Mouse (Mus musculus) liver, postnatal 0 days (tissue): ENCODE results near the gene Ergic2.

Experiments used
- CTCF ChIP-seq: sonication (generic); IDR thresholded peaks from 2 replicates; pipeline ENCODE4 v1.5.1; 2016; ENCODE audit warnings: antibody characterized with exemption, low read depth
- EP300 ChIP-seq: IDR thresholded peaks from 2 replicates; pipeline ENCODE4 v1.6.1; 2016; ENCODE audit warnings: antibody characterized with exemption, low read depth, mild to moderate bottlenecking

DNA sequence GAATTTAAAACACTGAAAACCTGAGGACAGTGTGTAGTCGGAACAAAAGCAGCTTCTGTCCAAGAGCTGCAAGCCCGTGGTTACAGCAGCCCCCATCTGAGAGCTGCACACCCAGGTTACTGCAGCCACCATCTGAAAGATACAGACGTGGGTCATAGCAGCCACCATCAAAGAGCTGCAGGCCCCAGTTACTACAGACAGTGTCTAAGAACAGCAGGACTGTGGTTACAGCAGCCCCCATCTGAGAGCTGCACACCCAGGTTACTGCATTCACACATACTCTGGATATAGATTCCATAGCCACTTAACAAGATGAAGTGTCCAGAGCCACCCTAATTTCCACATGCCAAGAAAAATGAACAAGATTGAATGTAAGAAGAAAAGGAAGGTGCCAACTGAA is 15.4 kb upstream of the Ergic2 start:
- TF ChIP-seq EP300 (no peak), CTCF (no peak)
